Mouse (Mus musculus): ENCODE results near the gene 1700008O03Rik. TPM values are rescaled to one million over a fixed set of nuclear protein-coding genes. Genes with fewer than 3 reads are reported as not detected.

Gene 1700008O03Rik
- polyA plus RNA-seq, 1 experiment, result 131 TPM

DNA sequence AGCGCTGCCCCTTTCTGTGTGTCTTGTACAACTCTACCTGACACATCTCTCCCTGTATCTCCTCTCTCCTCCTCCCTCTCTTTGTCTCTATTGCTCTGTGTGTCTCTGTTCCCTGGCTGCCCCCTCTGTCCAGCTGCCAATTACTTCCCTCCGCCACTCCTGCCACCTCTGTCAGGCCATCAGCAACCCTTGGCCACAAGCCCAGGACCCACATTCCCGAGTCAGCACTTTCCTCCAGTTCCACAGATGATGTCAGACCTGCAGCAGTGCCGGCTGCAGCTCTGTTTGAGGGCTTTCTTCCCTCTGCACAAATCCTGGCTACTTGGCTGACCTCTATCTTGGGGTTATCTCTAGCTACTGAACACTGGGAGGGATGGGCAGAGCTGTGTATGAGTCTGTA, 7.3 kb downstream of the 1700008O03Rik start:
- Histone ChIP-seq H3K4me1 (ENCODE audit: control insufficient read depth, insufficient read depth, low read length) (peaks cover 12% of the 10 kb centered on the region), H3K36me3 (ENCODE audit: control insufficient read depth, insufficient read depth, low read length) (no peaks in the 10 kb centered on the region), H3K27ac (ENCODE audit: control insufficient read depth, insufficient read depth, low read depth, low read length) (no peak overlapping the region), H3K4me3 (ENCODE audit: control insufficient read depth, low read depth, low read length) (no peak overlapping the region), H3K27me3 (ENCODE audit: control insufficient read depth, insufficient read depth, low read length) (no peaks in the 10 kb centered on the region)
- TF ChIP-seq CTCF (IDR thresholded peaks at IDR 0.05; ENCODE audit: control insufficient read depth, insufficient read depth, insufficient replicate concordance, low read depth, low read length), result no peak
- TF ChIP-seq POLR2A (IDR thresholded peaks at IDR 0.05; ENCODE audit: control insufficient read depth, low read depth, low read length), result no peak

DNA sequence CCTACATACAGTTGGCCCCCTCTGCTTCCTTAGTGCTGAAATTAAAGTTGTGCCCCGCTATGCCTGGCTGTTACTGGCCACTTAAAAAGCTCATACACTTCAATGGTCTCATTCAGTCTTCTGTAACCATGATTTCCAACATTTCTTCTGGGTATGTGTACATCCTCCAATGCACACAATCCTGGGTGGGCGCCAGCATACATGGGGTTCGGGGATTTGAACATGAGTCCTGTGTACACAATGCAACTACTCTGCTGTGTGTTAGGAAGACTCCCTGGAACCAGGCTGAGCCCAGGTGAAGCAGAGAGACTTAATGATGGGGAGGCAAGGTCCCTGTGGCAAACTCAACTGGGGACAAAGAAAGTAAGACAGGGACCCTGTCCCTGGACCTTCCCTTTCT, 9.8 kb downstream of the 1700008O03Rik start:
- Histone ChIP-seq H3K36me3 (ENCODE audit: control insufficient read depth, insufficient read depth, low read length) (no peaks in the 10 kb centered on the region), H3K27me3 (ENCODE audit: control insufficient read depth, insufficient read depth, low read length) (no peaks in the 10 kb centered on the region), H3K4me1 (ENCODE audit: control insufficient read depth, insufficient read depth, low read length) (peaks cover 15% of the 10 kb centered on the region), H3K4me3 (ENCODE audit: control insufficient read depth, low read depth, low read length) (peak overlapping the region; percentile 87), H3K27ac (ENCODE audit: control insufficient read depth, insufficient read depth, low read depth, low read length) (no peak overlapping the region)
- TF ChIP-seq POLR2A (IDR thresholded peaks at IDR 0.05; ENCODE audit: control insufficient read depth, low read depth, low read length) (no peak), CTCF (IDR thresholded peaks at IDR 0.05; ENCODE audit: control insufficient read depth, insufficient read depth, insufficient replicate concordance, low read depth, low read length) (no peak)

- H3K4me1 ChIP-seq (ENCODE audit: control insufficient read depth, insufficient read depth, low read length), result peaks cover 16% of the 10 kb centered on the region
- H3K27ac ChIP-seq (ENCODE audit: control insufficient read depth, insufficient read depth, low read depth, low read length), result no peak overlapping the region; the same call in 1 of the 2 replicates
- peak overlapping the region; percentile 87 for H3K4me3 ChIP-seq (ENCODE audit: control insufficient read depth, low read depth, low read length)
- H3K27me3 ChIP-seq (ENCODE audit: control insufficient read depth, insufficient read depth, low read length), result no peaks in the 10 kb centered on the region
- no peaks in the 10 kb centered on the region for H3K36me3 ChIP-seq (ENCODE audit: control insufficient read depth, insufficient read depth, low read length)
- TF ChIP-seq POLR2A (IDR thresholded peaks at IDR 0.05; ENCODE audit: control insufficient read depth, low read depth, low read length), result no peak
- TF ChIP-seq CTCF (IDR thresholded peaks at IDR 0.05; ENCODE audit: control insufficient read depth, insufficient read depth, insufficient replicate concordance, low read depth, low read length), result no peak
These were observed 10.4 kb downstream of the 1700008O03Rik start for GRCm38 (mm10) chr7:44375207-44375606.

GRCm38 (mm10) chr7:44374756-44375155, 10.9 kb downstream of the 1700008O03Rik start:
- H3K4me3 ChIP-seq (ENCODE audit: control insufficient read depth, low read depth, low read length), result peak overlapping the region; percentile 87
- no peaks in the 10 kb centered on the region for H3K27me3 ChIP-seq (ENCODE audit: control insufficient read depth, insufficient read depth, low read length)
- TF ChIP-seq POLR2A (IDR thresholded peaks at IDR 0.05; ENCODE audit: control insufficient read depth, low read depth, low read length) (peak; percentile 61), CTCF (IDR thresholded peaks at IDR 0.05; ENCODE audit: control insufficient read depth, insufficient read depth, insufficient replicate concordance, low read depth, low read length) (no peak)
- H3K36me3 ChIP-seq (ENCODE audit: control insufficient read depth, insufficient read depth, low read length), result no peaks in the 10 kb centered on the region
- H3K4me1 ChIP-seq (ENCODE audit: control insufficient read depth, insufficient read depth, low read length), result peaks cover 16% of the 10 kb centered on the region
- H3K27ac ChIP-seq (ENCODE audit: control insufficient read depth, insufficient read depth, low read depth, low read length), result no peak overlapping the region

GRCm38 (mm10) chr7:44373889-44374652, 11.5 kb downstream of the 1700008O03Rik start:
- no peaks in the 10 kb centered on the region for H3K27me3 ChIP-seq (ENCODE audit: control insufficient read depth, insufficient read depth, low read length)
- H3K36me3 ChIP-seq (ENCODE audit: control insufficient read depth, insufficient read depth, low read length), result no peaks in the 10 kb centered on the region
- peak overlapping the region; percentile 87 for H3K4me3 ChIP-seq (ENCODE audit: control insufficient read depth, low read depth, low read length)
- peak overlapping the region; percentile 35; the same call in 1 of the 2 replicates for H3K27ac ChIP-seq (ENCODE audit: control insufficient read depth, insufficient read depth, low read depth, low read length)
- peaks cover 16% of the 10 kb centered on the region for H3K4me1 ChIP-seq (ENCODE audit: control insufficient read depth, insufficient read depth, low read length)
- 0 out of 2 replicates have a peak, but pooled peaks have one; percentile 38 for TF ChIP-seq POLR2A (IDR thresholded peaks at IDR 0.05; ENCODE audit: control insufficient read depth, low read depth, low read length)
- no peak for TF ChIP-seq CTCF (IDR thresholded peaks at IDR 0.05; ENCODE audit: control insufficient read depth, insufficient read depth, insufficient replicate concordance, low read depth, low read length)

DNA sequence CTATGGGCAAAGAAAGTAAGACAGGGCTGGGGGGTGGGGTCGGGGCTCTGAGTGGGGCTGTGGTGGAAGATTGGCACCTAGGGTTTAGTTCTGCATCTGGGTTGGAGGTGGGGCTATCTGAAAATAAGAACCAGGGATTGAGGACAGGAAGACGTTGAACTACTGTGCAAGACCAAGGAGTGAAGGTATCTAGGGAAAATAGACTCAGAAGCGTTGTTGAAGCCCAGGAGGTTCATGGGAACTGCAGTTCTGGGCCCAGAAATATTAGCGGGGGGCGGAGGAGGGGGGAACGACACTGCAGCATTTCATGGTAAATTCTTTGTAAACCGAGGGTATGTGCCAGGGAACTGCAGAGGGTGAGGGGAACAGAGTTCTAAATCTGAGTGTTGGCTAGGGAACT, 12.2 kb downstream of the 1700008O03Rik start:
- Histone ChIP-seq H3K4me3 (ENCODE audit: control insufficient read depth, low read depth, low read length) (peak overlapping the region; percentile 87), H3K27ac (ENCODE audit: control insufficient read depth, insufficient read depth, low read depth, low read length) (no peak overlapping the region), H3K27me3 (ENCODE audit: control insufficient read depth, insufficient read depth, low read length) (no peaks in the 10 kb centered on the region), H3K4me1 (ENCODE audit: control insufficient read depth, insufficient read depth, low read length) (peaks cover 16% of the 10 kb centered on the region), H3K36me3 (ENCODE audit: control insufficient read depth, insufficient read depth, low read length) (no peaks in the 10 kb centered on the region)
- no peak for TF ChIP-seq POLR2A (IDR thresholded peaks at IDR 0.05; ENCODE audit: control insufficient read depth, low read depth, low read length)
- TF ChIP-seq CTCF (IDR thresholded peaks at IDR 0.05; ENCODE audit: control insufficient read depth, insufficient read depth, insufficient replicate concordance, low read depth, low read length), result no peak

DNA sequence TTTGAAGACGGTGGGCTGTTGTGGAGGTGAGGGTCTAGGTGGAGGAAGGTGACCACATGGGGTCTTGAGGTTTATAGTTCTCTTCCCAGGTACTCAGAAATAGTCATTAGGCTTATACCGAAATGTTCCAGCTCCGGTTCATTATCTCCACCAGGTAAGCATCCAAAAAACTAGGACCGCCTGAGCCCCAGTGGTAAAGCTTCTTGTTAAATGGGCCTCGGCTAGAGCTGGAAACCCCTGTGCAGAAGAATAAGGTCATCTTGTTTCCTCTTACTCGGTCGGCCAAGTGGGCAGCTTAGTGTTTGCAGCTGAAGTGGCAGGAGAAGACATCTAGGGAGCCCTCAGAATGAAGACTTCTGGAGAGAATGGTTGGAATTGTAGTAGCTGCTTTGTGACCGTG, 12.9 kb downstream of the 1700008O03Rik start:
- Histone ChIP-seq H3K4me1 (ENCODE audit: control insufficient read depth, insufficient read depth, low read length) (peaks cover 16% of the 10 kb centered on the region), H3K36me3 (ENCODE audit: control insufficient read depth, insufficient read depth, low read length) (no peaks in the 10 kb centered on the region), H3K27me3 (ENCODE audit: control insufficient read depth, insufficient read depth, low read length) (no peaks in the 10 kb centered on the region), H3K27ac (ENCODE audit: control insufficient read depth, insufficient read depth, low read depth, low read length) (no peak overlapping the region), H3K4me3 (ENCODE audit: control insufficient read depth, low read depth, low read length) (peak overlapping the region; percentile 87)
- TF ChIP-seq POLR2A (IDR thresholded peaks at IDR 0.05; ENCODE audit: control insufficient read depth, low read depth, low read length) (no peak), CTCF (IDR thresholded peaks at IDR 0.05; ENCODE audit: control insufficient read depth, insufficient read depth, insufficient replicate concordance, low read depth, low read length) (no peak)
